Mouse (Mus musculus): ENCODE results near the gene Plaur.
"Not testable (repeated sequence)": the region's sequence is repeated elsewhere in the genome, so short reads cannot be mapped to it uniquely, and the experiment has no call there.

Gene Plaur

GRCm38 (mm10) chr7:24506838-24507725 lies 44.8 kb downstream of the Plaur start, which contains the start of gene Zfp428:
TSS of gene Zfp428 (plus strand) at chr7:24507006.
- peak in 1 of 2 experiments; percentile 81 for DNase-seq (ENCODE audit: low spot score in 2 of 2)

DNA sequence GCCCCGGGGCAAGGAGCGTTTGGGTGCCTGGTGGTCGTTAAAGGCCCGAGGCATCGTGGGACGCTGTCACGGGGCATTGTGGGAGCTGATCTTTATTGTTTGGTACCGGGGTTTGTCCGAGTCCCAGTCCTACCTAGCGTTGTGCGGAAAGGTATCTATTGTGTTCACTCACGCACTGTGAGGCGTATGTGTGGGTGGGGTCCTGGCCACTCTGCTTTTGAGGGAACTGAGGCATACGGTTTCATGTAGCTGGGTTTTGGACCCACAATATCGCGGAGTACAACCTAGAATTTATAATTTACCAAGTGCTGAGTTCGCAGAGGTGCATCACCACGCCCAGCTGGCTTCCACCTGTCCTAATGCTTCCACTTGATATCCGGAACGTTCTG lies 45.4 kb downstream of the Plaur start:
- no peak for DNase-seq (ENCODE audit: low spot score in 2 of 2)

DNA sequence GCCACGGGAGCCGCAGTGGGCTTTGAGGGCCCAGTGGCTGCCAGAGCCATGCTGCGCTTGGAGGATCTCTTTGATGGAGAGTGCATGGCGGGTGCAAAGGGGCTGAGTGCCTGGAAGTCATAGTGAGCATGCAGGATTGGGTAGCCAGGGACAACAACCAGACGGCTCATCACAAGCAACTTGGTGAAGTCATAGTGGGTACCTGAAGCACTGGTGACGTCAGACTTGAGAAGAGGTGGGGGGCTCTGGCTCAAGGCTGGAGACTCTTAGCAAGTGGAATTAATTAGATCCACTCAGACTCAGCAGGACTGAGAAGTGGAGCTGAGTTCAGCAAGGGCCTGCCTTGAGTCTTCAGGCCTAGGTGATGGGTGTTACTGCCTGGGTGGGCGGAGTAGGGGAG lies 50.1 kb downstream of the Plaur start, which contains the start of gene AC161166.1:
TSS of gene AC161166.1 (minus strand) at position 101 of the 400 bp plus-strand sequence.
- DNase-seq (ENCODE audit: low spot score in 2 of 2), result no peak

GRCm38 (mm10) chr7:24516319-24516718 lies 54.0 kb downstream of the Plaur start:
- peak in 1 of 2 experiments; percentile 72 for DNase-seq (ENCODE audit: low spot score in 2 of 2)

GRCm38 (mm10) chr7:24517077-24517476 lies 54.8 kb downstream of the Plaur start:
- no peak for DNase-seq (ENCODE audit: low spot score in 2 of 2)

GRCm38 (mm10) chr7:24517654-24518053 lies 55.4 kb downstream of the Plaur start:
- DNase-seq (ENCODE audit: low spot score in 2 of 2), result peak in 1 of 2 experiments; percentile 69

DNA sequence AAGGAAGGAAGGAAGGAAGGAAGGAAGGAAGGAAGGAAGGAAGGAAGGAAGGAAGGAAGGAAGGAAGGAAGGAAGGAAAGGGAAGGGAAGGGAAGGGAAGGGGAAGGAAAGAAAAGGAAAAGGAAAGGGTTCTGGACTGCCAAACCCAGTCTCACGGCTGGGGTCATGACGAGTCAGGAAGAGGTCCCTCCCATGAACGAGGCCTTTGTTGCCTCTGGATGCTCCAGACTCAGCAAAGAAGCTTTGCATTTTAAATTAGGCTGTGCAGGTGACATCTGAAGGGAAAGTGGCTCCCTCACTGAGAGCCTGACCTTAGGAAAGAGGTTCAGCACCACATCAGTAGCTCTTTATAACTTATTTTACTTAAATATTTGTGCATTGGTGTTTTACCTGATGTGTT lies 56.8 kb downstream of the Plaur start:
- DNase-seq (ENCODE audit: low spot score in 2 of 2), result no peak

GRCm38 (mm10) chr7:24520054-24520453 lies 57.8 kb downstream of the Plaur start:
- not testable (repeated sequence) for DNase-seq (ENCODE audit: low spot score in 2 of 2)

DNA sequence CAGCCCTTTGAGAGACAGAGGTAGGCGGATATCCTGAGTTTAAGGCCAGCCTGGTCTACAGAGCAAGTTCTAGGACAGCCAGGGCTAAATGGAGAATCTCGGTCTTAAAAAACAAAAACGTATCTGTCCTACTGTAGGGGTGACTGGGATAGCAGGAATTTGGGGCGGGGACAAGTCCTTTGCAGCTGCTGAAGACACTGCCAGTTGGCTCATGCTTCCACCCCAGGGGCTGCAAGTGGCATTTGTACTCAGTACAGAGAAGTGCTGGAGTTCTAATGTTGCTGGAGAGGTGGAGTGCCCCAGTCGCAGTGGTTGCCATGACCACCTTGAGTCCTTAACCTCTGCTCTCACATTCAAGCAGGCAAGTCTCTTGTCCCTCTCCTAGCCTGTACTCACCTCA lies 60.5 kb downstream of the Plaur start:
- DNase-seq (ENCODE audit: low spot score in 2 of 2), result no peak

GRCm38 (mm10) chr7:24523723-24524122 lies 61.4 kb downstream of the Plaur start:
- no peak for DNase-seq (ENCODE audit: low spot score in 2 of 2)

GRCm38 (mm10) chr7:24524978-24525377 lies 62.7 kb downstream of the Plaur start:
- no peak for DNase-seq (ENCODE audit: low spot score in 2 of 2)

All from left cerebral cortex, adult 9 months (tissue).